Mouse (Mus musculus): ENCODE measurements around the gene Zkscan17. TPM values are rescaled to one million over a fixed set of nuclear protein-coding genes. Genes with fewer than 3 reads are reported as not detected.
A peak's percentile ranks its signal among the peaks of the same experiment; 100 is the strongest.

Gene Zkscan17
- total and polyA plus RNA-seq, 3 experiments, result 15.3 to 89.8 (median 48.6) TPM

DNA sequence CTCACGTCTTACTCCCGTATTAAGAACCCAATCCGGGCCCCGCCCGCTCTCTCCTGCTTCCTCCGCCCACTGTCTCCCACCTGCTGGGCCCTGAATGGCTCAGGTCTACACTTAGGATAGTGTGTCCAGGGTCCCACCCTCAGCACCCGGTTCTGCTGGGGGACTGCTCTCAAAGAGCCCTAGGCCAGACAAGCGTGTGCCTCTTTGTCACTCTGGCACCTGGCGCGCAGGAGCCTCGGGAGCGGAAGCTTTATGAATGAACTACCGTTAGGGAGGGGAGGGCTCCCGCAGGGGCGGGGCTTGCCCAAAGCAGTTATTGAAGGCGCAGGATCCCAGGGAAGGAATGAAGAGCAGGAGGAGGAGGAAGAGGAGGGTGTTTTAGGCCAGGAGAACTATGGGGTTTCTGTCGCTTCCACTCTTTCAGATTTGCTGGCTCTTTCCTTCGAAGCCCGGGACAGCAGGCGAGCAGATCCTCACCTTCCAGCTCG, 21.2 kb downstream of the Zkscan17 start:
- Histone ChIP-seq H3K27me3 (ENCODE audit: insufficient read depth, low read length) (no peaks in the 10 kb centered on the region), H3K4me1 (ENCODE audit: insufficient read depth, low read depth, low read length) (peaks cover 39% of the 10 kb centered on the region), H3K4me3 (ENCODE audit: low read depth, low read length) (peak overlapping the region; percentile 86), H3K9me3 (replicated peaks) (no peaks in the 10 kb centered on the region), H3K36me3 (replicated peaks) (peaks cover 83% of the 10 kb centered on the region)
- ATAC-seq (ENCODE audit: extremely low read depth, insufficient number of reproducible peaks, low FRiP score, poor library complexity, severe bottlenecking) (peak; percentile 77), DNase-seq (ENCODE audit: low spot score) (peak; percentile 84)
- TF ChIP-seq TAL1 (conservative IDR thresholded peaks at IDR 0.05; ENCODE audit: low read depth, low read length), result no peak
- TF ChIP-seq GATA1 (IDR thresholded peaks at IDR 0.05; ENCODE audit: borderline replicate concordance, low read length), result no peak
- no peak for TF ChIP-seq POLR2AphosphoS5 (IDR thresholded peaks at IDR 0.05; ENCODE audit: insufficient replicate concordance, low read depth, low read length)
- TF ChIP-seq CTCF (IDR thresholded peaks at IDR 0.05; ENCODE audit: low read depth, low read length), result no peak

GRCm38 (mm10) chr11:59501978-59502700, 24.4 kb downstream of the Zkscan17 start:
- DNase-seq (ENCODE audit: low spot score), result no peak

DNA sequence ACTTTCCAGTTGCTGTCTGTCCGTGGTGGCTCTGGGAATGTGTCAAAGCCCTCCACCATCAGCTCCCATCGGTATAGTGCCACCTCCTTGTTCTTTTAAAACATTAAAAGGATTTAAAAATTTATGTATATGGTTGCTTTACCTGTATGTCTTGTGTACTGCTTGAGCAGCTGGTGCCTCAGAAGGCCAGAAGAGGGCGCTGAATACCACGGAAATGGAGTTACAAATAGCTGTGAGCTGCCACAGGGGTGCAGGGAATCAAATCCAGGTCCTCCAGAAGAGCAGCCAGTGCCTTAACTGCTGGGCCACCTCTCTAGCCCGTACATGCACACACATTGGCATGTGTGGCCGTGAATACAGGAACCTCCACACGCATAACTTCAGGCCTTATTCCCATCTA, 28.8 kb downstream of the Zkscan17 start:
- no peak for ATAC-seq (ENCODE audit: extremely low read depth, insufficient number of reproducible peaks, low FRiP score, poor library complexity, severe bottlenecking)
- no peak for DNase-seq (ENCODE audit: low spot score)
- no peak overlapping the region for H3K4me3 ChIP-seq (ENCODE audit: low read depth, low read length)
- peaks cover 6% of the 10 kb centered on the region for H3K4me1 ChIP-seq (ENCODE audit: insufficient read depth, low read depth, low read length)
- TF ChIP-seq GATA1 (IDR thresholded peaks at IDR 0.05; ENCODE audit: borderline replicate concordance, low read length) (no peak), CTCF (IDR thresholded peaks at IDR 0.05; ENCODE audit: low read depth, low read length) (no peak), POLR2AphosphoS5 (IDR thresholded peaks at IDR 0.05; ENCODE audit: insufficient replicate concordance, low read depth, low read length) (no peak), GATA2 (IDR thresholded peaks at IDR 0.05; ENCODE audit: borderline replicate concordance, low read depth, low read length) (no peak), TAL1 (conservative IDR thresholded peaks at IDR 0.05; ENCODE audit: low read depth, low read length) (no peak)
- H3K36me3 ChIP-seq (replicated peaks), result peaks cover 100% of the 10 kb centered on the region
- H3K27me3 ChIP-seq (ENCODE audit: insufficient read depth, low read length), result no peaks in the 10 kb centered on the region
- H3K9me3 ChIP-seq (replicated peaks), result peaks cover 3% of the 10 kb centered on the region

More at GRCm38 (mm10) chr11:59501978-59502700, 24.4 kb downstream of the Zkscan17 start:
- Histone ChIP-seq H3K27me3 (ENCODE audit: insufficient read depth, low read length) (no peaks in the 10 kb centered on the region), H3K4me1 (ENCODE audit: insufficient read depth, low read depth, low read length) (peaks cover 30% of the 10 kb centered on the region), H3K36me3 (replicated peaks) (peaks cover 86% of the 10 kb centered on the region), H3K4me3 (ENCODE audit: low read depth, low read length) (no peak overlapping the region), H3K9me3 (replicated peaks) (peaks cover 3% of the 10 kb centered on the region)
- no peak for ATAC-seq (ENCODE audit: extremely low read depth, insufficient number of reproducible peaks, low FRiP score, poor library complexity, severe bottlenecking)
- TF ChIP-seq TAL1 (conservative IDR thresholded peaks at IDR 0.05; ENCODE audit: low read depth, low read length) (no peak), POLR2AphosphoS5 (IDR thresholded peaks at IDR 0.05; ENCODE audit: insufficient replicate concordance, low read depth, low read length) (no peak), CTCF (IDR thresholded peaks at IDR 0.05; ENCODE audit: low read depth, low read length) (no peak), GATA1 (IDR thresholded peaks at IDR 0.05; ENCODE audit: borderline replicate concordance, low read length) (no peak), GATA2 (IDR thresholded peaks at IDR 0.05; ENCODE audit: borderline replicate concordance, low read depth, low read length) (no peak)

GRCm38 (mm10) chr11:59496672-59497310, 29.8 kb downstream of the Zkscan17 start:
- H3K36me3 ChIP-seq (replicated peaks), result peaks cover 100% of the 10 kb centered on the region
- no peak for TF ChIP-seq TAL1 (conservative IDR thresholded peaks at IDR 0.05; ENCODE audit: low read depth, low read length)
- TF ChIP-seq GATA2 (IDR thresholded peaks at IDR 0.05; ENCODE audit: borderline replicate concordance, low read depth, low read length), result no peak
- TF ChIP-seq CTCF (IDR thresholded peaks at IDR 0.05; ENCODE audit: low read depth, low read length), result no peak
- TF ChIP-seq POLR2AphosphoS5 (IDR thresholded peaks at IDR 0.05; ENCODE audit: insufficient replicate concordance, low read depth, low read length), result no peak
- TF ChIP-seq GATA1 (IDR thresholded peaks at IDR 0.05; ENCODE audit: borderline replicate concordance, low read length), result no peak

DNA sequence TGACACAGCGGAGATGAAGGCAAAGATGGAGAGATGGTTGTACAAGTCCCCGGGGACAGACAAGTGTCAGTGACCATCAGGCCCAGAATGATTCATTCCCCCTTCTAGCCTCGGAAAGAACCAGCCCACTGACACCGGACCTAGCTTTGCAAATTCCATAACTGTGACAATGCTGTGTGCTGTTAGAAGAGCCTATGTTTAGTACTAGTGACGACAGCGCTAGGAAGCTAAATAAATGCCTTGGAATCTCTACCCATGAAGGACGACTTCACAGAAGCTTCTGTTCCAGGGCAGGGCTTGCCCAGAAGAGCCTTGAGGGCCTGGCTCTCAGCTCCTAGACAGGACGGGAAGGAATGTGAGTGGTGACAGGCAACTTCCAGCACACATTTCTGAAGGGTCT, 40.3 kb downstream of the Zkscan17 start:
- H3K4me3 ChIP-seq (ENCODE audit: low read depth, low read length), result no peak overlapping the region
- no peaks in the 10 kb centered on the region for H3K9me3 ChIP-seq (replicated peaks)
- no peak for ATAC-seq (ENCODE audit: extremely low read depth, insufficient number of reproducible peaks, low FRiP score, poor library complexity, severe bottlenecking)
- TF ChIP-seq GATA1 (IDR thresholded peaks at IDR 0.05; ENCODE audit: borderline replicate concordance, low read length) (no peak), POLR2AphosphoS5 (IDR thresholded peaks at IDR 0.05; ENCODE audit: insufficient replicate concordance, low read depth, low read length) (no peak)
- H3K4me1 ChIP-seq (ENCODE audit: insufficient read depth, low read depth, low read length), result no peaks in the 10 kb centered on the region
- no peak for DNase-seq (ENCODE audit: low spot score)
- peaks cover 67% of the 10 kb centered on the region for H3K36me3 ChIP-seq (replicated peaks)
- 0 out of 2 replicates have a peak, but pooled peaks cover 4% of the 10 kb centered on the region for H3K27me3 ChIP-seq (ENCODE audit: insufficient read depth, low read length)

More at GRCm38 (mm10) chr11:59496672-59497310, 29.8 kb downstream of the Zkscan17 start:
- H3K4me1 ChIP-seq (ENCODE audit: insufficient read depth, low read depth, low read length), result no peaks in the 10 kb centered on the region; the same call in 1 of the 2 replicates
- no peak for ATAC-seq (ENCODE audit: extremely low read depth, insufficient number of reproducible peaks, low FRiP score, poor library complexity, severe bottlenecking)
- no peak for DNase-seq (ENCODE audit: low spot score)
- no peak overlapping the region for H3K4me3 ChIP-seq (ENCODE audit: low read depth, low read length)
- peaks cover 3% of the 10 kb centered on the region for H3K9me3 ChIP-seq (replicated peaks)
- no peaks in the 10 kb centered on the region for H3K27me3 ChIP-seq (ENCODE audit: insufficient read depth, low read length)

- peaks cover 61% of the 10 kb centered on the region for H3K36me3 ChIP-seq (replicated peaks)
- DNase-seq (ENCODE audit: low spot score), result no peak
- no peaks in the 10 kb centered on the region for H3K4me1 ChIP-seq (ENCODE audit: insufficient read depth, low read depth, low read length)
- no peak for ATAC-seq (ENCODE audit: extremely low read depth, insufficient number of reproducible peaks, low FRiP score, poor library complexity, severe bottlenecking)
- H3K27me3 ChIP-seq (ENCODE audit: insufficient read depth, low read length), result peaks cover 6% of the 10 kb centered on the region; the same call in 1 of the 2 replicates
- H3K4me3 ChIP-seq (ENCODE audit: low read depth, low read length), result no peak overlapping the region
- TF ChIP-seq GATA1 (IDR thresholded peaks at IDR 0.05; ENCODE audit: borderline replicate concordance, low read length), result no peak
- no peak for TF ChIP-seq TAL1 (conservative IDR thresholded peaks at IDR 0.05; ENCODE audit: low read depth, low read length)
- no peak for TF ChIP-seq GATA2 (IDR thresholded peaks at IDR 0.05; ENCODE audit: borderline replicate concordance, low read depth, low read length)
- TF ChIP-seq CTCF (IDR thresholded peaks at IDR 0.05; ENCODE audit: low read depth, low read length), result no peak
- TF ChIP-seq POLR2AphosphoS5 (IDR thresholded peaks at IDR 0.05; ENCODE audit: insufficient replicate concordance, low read depth, low read length), result no peak
- no peaks in the 10 kb centered on the region for H3K9me3 ChIP-seq (replicated peaks)
These were observed 40.9 kb downstream of the Zkscan17 start for GRCm38 (mm10) chr11:59485641-59486040.

All from G1E (cell line).